Mouse (Mus musculus): Measurements from ENCODE around the gene Ecpas.

Ecpas gene

GRCm38 (mm10) chr4:58912629-58913335 is at the start of gene Ecpas:
Gene Ecpas (minus strand): TSS chr4:58912749.
- DNase-seq (ENCODE audit: low read depth, low spot score) = peak; percentile 69

- DNase-seq (ENCODE audit: low read depth, low spot score) = no peak
These were observed 49.2 kb upstream of the Ecpas start for GRCm38 (mm10) chr4:58961719-58962118.

- DNase-seq (ENCODE audit: low read depth, low spot score) = no peak
These were observed 40.1 kb upstream of the Ecpas start for GRCm38 (mm10) chr4:58952630-58953029.

GRCm38 (mm10) chr4:58948391-58948790 is 35.8 kb upstream of the Ecpas start:
- no peak for DNase-seq (ENCODE audit: low read depth, low spot score)

- DNase-seq (ENCODE audit: low read depth, low spot score) = no peak
These were observed 32.1 kb upstream of the Ecpas start for GRCm38 (mm10) chr4:58944695-58945094.

GRCm38 (mm10) chr4:58944206-58944553 is 31.6 kb upstream of the Ecpas start:
- DNase-seq (ENCODE audit: low read depth, low spot score) = no peak

- peak; percentile 83 for DNase-seq (ENCODE audit: low read depth, low spot score)
These were observed 31.1 kb upstream of the Ecpas start, which contains the start of gene Zkscan16 for GRCm38 (mm10) chr4:58943420-58944205. Gene Zkscan16 (plus strand): TSS chr4:58943628.

- DNase-seq (ENCODE audit: low read depth, low spot score) = no peak
These were observed 30.4 kb upstream of the Ecpas start for GRCm38 (mm10) chr4:58942942-58943341.

GRCm38 (mm10) chr4:58941638-58942037 is 29.1 kb upstream of the Ecpas start:
- DNase-seq (ENCODE audit: low read depth, low spot score) = no peak

GRCm38 (mm10) chr4:58935846-58936245 is 23.3 kb upstream of the Ecpas start:
- no peak for DNase-seq (ENCODE audit: low read depth, low spot score)

GRCm38 (mm10) chr4:58934746-58935476 is 22.4 kb upstream of the Ecpas start:
- no peak for DNase-seq (ENCODE audit: low read depth, low spot score)

GRCm38 (mm10) chr4:58934308-58934707 is 21.8 kb upstream of the Ecpas start:
- no peak for DNase-seq (ENCODE audit: low read depth, low spot score)

- no peak for DNase-seq (ENCODE audit: low read depth, low spot score)
These were observed 20.0 kb upstream of the Ecpas start for GRCm38 (mm10) chr4:58932541-58932940.

GRCm38 (mm10) chr4:58927661-58928060 is 15.1 kb upstream of the Ecpas start:
- DNase-seq (ENCODE audit: low read depth, low spot score) = no peak

- no peak for DNase-seq (ENCODE audit: low read depth, low spot score)
These were observed 13.6 kb upstream of the Ecpas start for GRCm38 (mm10) chr4:58926120-58926519.

- DNase-seq (ENCODE audit: low read depth, low spot score) = no peak
These were observed 13.1 kb upstream of the Ecpas start for GRCm38 (mm10) chr4:58925664-58926063.

GRCm38 (mm10) chr4:58923933-58924332 is 11.4 kb upstream of the Ecpas start:
- no peak for DNase-seq (ENCODE audit: low read depth, low spot score)

GRCm38 (mm10) chr4:58915081-58915826 is 2.7 kb upstream of the Ecpas start:
- no peak for DNase-seq (ENCODE audit: low read depth, low spot score)

- DNase-seq (ENCODE audit: low read depth, low spot score) = no peak
These were observed 932 bp upstream of the Ecpas start for GRCm38 (mm10) chr4:58913336-58914026.

- DNase-seq (ENCODE audit: low read depth, low spot score) = peak; percentile 43
These were observed 519 bp downstream of the Ecpas start for GRCm38 (mm10) chr4:58911831-58912628.
